Mouse (Mus musculus) heart, adult 10 weeks (tissue): Measurements from ENCODE around the gene Slc25a18. TPM values are rescaled to one million over a fixed set of nuclear protein-coding genes. Genes with fewer than 3 reads are reported as not detected.

Experiments
- polyA plus RNA-seq: library from polyadenylated mRNA; stranded (reverse); fragments of 350-450 nt; fragmentation: Illumina TruSeq; extraction: RNeasy Lipid Tissue Mini Kit (QIAGEN cat#74804); gene quantifications from one replicate; pipeline ENCODE4 v1.2.3, GENCODE M21; 2014; ENCODE audit warnings: low read depth, low replicate concordance

Slc25a18 gene
- polyA plus RNA-seq, result not detected

GRCm38 (mm10) chr6:120773149-120773628, at the start of gene Slc25a18:
Gene Slc25a18, plus strand, starts transcription at chr6:120773578.

GRCm38 (mm10) chr6:120822307-120822928, 49.0 kb downstream of the Slc25a18 start, which contains the start of gene Atp6v1e1:
Gene Atp6v1e1, minus strand, starts transcription at chr6:120822793.

GRCm38 (mm10) chr6:120835474-120836374, 62.3 kb downstream of the Slc25a18 start, which contains the start of gene Bcl2l13:
Gene Bcl2l13, plus strand, starts transcription at chr6:120836212.

Other genes with a start within 250 kb of the Slc25a18 start
- 30.8 TPM for gene Hdhd5, start 242.3 kb upstream of the Slc25a18 start, polyA plus RNA-seq
- gene Cecr2, start 107.2 kb upstream of the Slc25a18 start, polyA plus RNA-seq, result 5.2 TPM
- gene Atp6v1e1, start 49.2 kb downstream of the Slc25a18 start, polyA plus RNA-seq, result 163 TPM
- gene Bcl2l13, start 62.6 kb downstream of the Slc25a18 start, polyA plus RNA-seq, result 44.7 TPM
- 1.6 TPM for gene Bid, start 143.3 kb downstream of the Slc25a18 start, polyA plus RNA-seq